Mouse (Mus musculus) cortical plate, adult 2 months (tissue): ENCODE data around the gene 2610042L04Rik.
"Not testable (repeated sequence)": the region's sequence is repeated elsewhere in the genome, so short reads cannot be mapped to it uniquely, and the experiment has no call there.

ENCODE experiments used
- CTCF ChIP-seq: fragments of 200-500 bp; IDR thresholded peaks from 2 replicates; pipeline ENCODE4 v1.5.1; 2011; ENCODE audit warnings: mild to moderate bottlenecking, control low read depth, low read length; ENCODE audit not compliant: insufficient read depth; ENCODE audit errors: extremely low read depth
- POLR2A ChIP-seq: fragments of 200-500 bp; IDR thresholded peaks from 2 replicates; pipeline ENCODE4 v1.6.1; 2011; ENCODE audit warnings: mild to moderate bottlenecking, low read length, control low read depth; ENCODE audit not compliant: insufficient read depth; ENCODE audit errors: extremely low read depth

GRCm38 (mm10) chr14:4377871-4378270 lies 43.3 kb downstream of the 2610042L04Rik start:
- not testable (repeated sequence) for TF ChIP-seq POLR2A, CTCF
